ENCODE assay signal across 25 mouse cellular contexts in the genomic region with DNA sequence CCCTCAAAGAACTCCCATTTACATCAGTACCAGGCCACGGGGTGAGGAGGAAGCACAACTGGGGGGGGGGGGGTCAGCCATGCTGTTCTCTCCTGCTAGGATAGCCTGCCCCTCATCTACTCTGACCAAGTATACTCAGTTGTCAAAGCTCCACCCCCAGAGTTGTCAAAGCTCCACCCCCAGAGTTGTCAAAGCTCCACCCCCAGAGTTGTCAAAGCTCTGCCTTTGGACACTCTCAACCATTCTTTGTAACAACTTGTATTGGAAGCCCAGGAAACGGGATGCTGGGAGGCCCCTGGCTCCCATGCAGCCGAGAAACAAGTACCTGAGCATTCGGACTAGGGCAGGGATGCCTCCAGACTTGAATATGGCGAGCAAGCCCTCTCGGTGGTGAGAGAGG. TPM values are rescaled to one million over a fixed set of nuclear protein-coding genes. Genes with fewer than 3 reads are reported as not detected.
"Had no signal": no experiment of that assay in that cellular context is flagged by ENCODE, and none has a peak within 500 bp of the region (broad histone marks: within the 10 kb centered on the region; RNA-seq: fewer than 3 reads in every experiment).

No protein-coding gene starts in this region.

- H3K27ac ChIP-seq: liver, embryonic 15.5 days; midbrain, embryonic 10.5 days; midbrain, embryonic 12.5 days; neural tube, embryonic 13.5 days; neural tube, embryonic 15.5 days; stomach, embryonic 15.5 days; stomach, postnatal 0 days had no signal

- H3K4me3 ChIP-seq: liver, embryonic 15.5 days; midbrain, embryonic 10.5 days; midbrain, embryonic 12.5 days; myocyte; neural tube, embryonic 13.5 days; neural tube, embryonic 15.5 days; stomach, embryonic 15.5 days had no signal

- H3K9me3 ChIP-seq: liver, embryonic 15.5 days; midbrain, embryonic 10.5 days; midbrain, embryonic 12.5 days; neural tube, embryonic 13.5 days; neural tube, embryonic 15.5 days; stomach, embryonic 15.5 days had no signal

- DNase-seq: lung, adult 18-20 months; lung, embryonic 14.5 days; lung, postnatal 14 days; lung, postnatal 4 days; midbrain, embryonic 14.5 days; right cerebral cortex, postnatal 14 days; thymus, adult 2 months; thymus, postnatal 25 days; thymus, postnatal 4 days had no signal

- H3K4me1 ChIP-seq: midbrain, embryonic 12.5 days had no signal

- H3K4me2 ChIP-seq: liver, embryonic 15.5 days; lung, embryonic 14.5 days; midbrain, embryonic 12.5 days; neural tube, embryonic 13.5 days; neural tube, embryonic 15.5 days; stomach, embryonic 15.5 days had no signal

- H3K27me3 ChIP-seq: liver, embryonic 15.5 days; midbrain, embryonic 12.5 days; neural tube, embryonic 13.5 days; neural tube, embryonic 15.5 days; stomach, embryonic 15.5 days had no signal

- H3K9ac ChIP-seq: liver, embryonic 15.5 days; lung, embryonic 14.5 days; midbrain, embryonic 12.5 days; neural tube, embryonic 13.5 days; neural tube, embryonic 15.5 days; stomach, embryonic 15.5 days had no signal

- ATAC-seq: midbrain, embryonic 16.5 days had no signal

RNA-seq across cellular contexts. Expression of gene Hap1, which starts 26.8 kb away (rescaled TPM):
- total RNA-seq: megakaryocyte, adult 5-6 weeks; megakaryocyte-erythroid progenitor cell, adult 5-6 weeks had no signal

RNA-seq across cellular contexts. Expression of gene P3h4, which starts 32.0 kb away (rescaled TPM):
- total RNA-seq: megakaryocyte, adult 5-6 weeks had no signal

RNA-seq across cellular contexts. Expression of gene Fkbp10, which starts 32.8 kb away (rescaled TPM):
- total RNA-seq: megakaryocyte-erythroid progenitor cell, adult 5-6 weeks had no signal

RNA-seq across cellular contexts. Expression of gene Gast, which starts 48.5 kb away (rescaled TPM):
- total RNA-seq: megakaryocyte, adult 5-6 weeks; megakaryocyte-erythroid progenitor cell, adult 5-6 weeks had no signal
- polyA plus RNA-seq: liver, embryonic 15.5 days; lung, embryonic 14.5 days; lung, embryonic 16.5 days; midbrain, embryonic 10.5 days; myocyte; neural tube, embryonic 11.5 days; neural tube, embryonic 13.5 days; neural tube, embryonic 15.5 days; spleen, adult 2 months; testis, adult 2 months; urinary bladder, adult 2 months had no signal
